Mouse (Mus musculus) cerebellum, adult 9-10 months (tissue): ENCODE results near the gene Nrip3.
A peak's percentile ranks its signal among the peaks of the same experiment; 100 is the strongest.

Source experiments
- DNase-seq: peaks from one replicate; pipeline ENCODE4 v3.0.0; 2022

Gene Nrip3

DNA sequence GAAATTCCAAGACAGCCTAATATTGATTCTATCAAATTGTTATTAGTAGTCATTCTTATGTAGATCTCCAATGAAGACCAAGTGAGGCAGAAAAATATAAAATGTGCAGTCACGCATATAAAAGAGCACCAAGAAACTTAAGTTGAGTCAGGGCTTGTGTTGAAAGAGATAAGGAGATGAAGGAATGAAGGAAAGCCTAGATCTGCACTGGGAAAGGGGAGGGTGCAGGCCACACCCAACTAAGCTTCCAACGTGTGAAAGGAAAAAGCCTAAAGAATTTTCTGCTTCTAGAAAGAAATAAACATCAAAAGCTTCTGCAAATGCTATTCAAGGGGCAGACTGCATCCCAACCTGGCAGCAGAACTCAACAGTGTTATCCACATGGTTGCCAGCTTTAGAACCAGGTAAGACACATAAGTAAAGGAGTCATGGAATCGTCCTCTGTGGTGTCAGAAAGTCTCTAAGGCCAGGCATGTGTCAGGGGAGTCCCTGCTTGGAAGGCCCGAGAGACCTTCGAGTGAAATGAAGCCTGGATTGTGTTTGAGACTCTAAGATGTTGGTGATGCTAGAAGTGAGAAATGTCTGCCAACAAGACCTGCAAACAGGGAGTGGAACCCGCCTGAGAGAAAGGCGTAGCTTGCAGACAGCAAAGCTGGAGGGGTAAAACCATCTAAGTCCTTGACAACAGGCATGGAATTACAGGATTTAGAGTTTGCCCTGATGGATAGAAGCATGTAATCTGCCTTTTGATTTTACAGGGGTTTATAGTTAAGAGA, 14.1 kb downstream of the Nrip3 start:
- no peak for DNase-seq

DNA sequence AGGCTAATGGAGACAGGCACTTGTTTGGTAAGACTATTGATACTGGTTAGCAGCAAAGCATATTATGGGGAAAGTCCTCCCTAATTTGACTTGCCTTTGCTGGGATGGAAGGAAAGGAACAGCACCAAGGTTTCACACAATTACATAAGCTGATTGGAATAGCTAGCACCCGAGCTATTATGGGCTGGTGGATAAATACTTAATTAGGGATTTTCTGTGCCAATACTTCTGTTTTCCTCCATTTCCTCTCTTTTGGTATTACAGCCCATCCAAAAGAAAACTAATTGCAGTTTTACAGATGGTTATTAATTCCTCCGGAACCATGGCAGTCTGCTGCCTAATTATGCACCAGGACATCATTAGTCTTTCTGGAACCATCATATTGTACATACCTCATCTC, 17.8 kb downstream of the Nrip3 start:
- DNase-seq: no peak

DNA sequence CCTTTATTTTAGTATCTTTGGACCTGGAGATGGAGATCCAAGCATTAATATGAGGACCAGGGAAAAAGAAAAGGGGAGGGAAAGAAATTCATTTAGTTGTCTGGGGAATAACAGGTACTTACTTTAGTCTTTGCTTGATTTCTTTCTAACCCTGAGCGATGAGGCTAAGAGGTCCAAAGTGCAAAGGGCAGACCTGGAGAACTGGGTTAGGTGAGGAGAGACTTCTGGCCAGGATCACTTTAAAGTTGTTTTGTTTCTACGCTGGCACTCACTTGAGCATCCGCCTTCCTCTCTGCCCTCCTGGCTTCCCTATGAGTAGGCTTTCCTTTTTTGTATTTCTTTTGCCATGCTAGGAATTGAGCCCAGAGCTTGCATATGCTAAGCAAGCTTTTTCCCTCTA, 25.5 kb downstream of the Nrip3 start:
- DNase-seq: no peak

DNA sequence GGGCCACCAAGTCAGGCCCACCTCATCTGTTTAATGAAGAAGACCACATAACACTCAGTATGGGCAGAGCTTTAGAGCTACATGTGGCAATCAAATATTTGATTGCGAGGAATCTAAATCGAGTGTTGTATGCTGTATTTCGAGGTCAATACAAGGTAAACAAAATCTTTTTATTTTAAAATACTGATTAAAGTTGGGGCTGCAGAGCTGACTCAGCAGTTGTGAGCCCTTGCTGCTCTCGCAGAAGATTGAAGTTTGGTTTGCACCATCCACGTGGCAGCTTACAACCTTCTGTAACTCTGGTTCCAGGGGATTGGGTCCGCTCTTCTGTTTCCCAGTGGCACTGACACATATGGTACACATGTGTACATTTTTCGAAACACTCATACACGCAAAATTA, 27.8 kb downstream of the Nrip3 start:
- DNase-seq: no peak

DNA sequence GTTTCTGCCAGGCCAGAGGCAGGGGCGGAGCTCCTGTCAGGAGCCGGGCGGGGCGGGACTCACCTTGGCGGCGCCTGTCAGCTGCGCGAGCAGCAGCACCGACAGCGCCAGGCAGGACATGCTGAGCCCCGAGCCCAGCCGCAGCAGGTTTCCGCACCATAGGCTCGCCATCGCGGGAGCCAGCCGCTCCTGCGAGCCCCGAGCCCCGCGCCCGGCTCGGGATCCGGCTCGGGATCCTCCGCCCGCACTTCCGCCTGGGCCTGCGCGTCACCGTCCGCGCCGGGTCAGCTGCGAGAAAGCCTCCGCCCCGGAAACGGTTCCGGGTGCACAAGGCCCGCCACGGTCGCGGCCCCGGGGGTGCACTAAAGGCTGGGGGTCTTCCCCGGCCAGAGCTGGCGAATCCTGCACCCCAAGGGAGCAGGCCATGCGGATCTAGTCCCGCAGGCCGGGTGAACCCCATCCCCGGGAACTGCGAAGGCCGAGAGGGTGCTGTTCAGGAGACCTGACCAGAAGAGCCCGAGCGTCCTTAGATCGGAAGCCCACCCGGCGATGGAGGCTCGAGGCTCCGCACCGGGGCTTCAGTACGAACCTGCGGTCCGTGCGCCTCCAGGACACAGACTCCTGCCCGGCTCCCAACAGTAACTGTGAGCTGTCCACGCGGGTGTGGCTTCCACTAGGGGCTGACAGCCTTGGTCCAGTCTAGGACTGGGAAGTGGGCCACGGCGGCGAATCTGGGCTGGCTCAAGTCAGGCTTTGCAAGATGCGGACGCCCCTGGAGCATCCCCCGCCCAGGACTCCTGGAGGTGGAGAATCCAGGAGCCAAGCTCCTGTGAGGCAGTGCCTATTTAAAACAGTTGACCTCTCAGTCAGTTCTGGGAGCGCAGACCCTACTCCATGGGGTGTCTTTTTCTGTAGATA, 29.6 kb downstream of the Nrip3 start, which contains the start of gene Tmem9b:
Gene Tmem9b (minus strand): TSS at position 868 of the 918 bp plus-strand sequence.
- peak; percentile 69 for DNase-seq

DNA sequence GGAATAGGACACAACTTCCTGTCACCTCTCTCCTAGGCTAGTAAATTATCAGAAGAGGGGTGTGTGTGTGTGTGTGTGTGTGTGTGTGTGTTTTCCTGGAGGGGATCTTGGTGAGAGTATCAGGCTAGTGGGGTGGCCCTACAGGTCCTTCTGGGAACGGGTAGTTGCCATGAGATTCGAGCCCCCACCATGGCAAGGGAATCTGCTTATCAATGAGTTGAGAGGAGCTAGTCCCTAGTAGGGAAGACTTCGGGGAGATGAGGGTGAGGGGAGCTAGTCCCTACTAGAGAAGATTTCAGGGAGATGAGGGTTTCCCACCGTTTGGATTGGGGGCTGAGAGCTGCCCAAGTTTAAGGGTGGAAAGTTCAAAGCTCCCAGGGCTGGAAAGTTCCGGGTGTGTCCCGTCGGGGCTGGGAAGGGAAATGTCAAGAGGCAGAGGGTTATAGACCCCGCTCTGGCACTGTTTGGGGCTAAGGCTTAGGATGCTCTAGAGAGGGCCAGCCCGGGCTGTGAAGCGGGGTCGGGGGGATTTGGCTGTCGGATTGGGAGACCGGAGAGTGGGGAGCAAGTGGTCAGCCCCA, 30.3 kb downstream of the Nrip3 start:
- no peak for DNase-seq

DNA sequence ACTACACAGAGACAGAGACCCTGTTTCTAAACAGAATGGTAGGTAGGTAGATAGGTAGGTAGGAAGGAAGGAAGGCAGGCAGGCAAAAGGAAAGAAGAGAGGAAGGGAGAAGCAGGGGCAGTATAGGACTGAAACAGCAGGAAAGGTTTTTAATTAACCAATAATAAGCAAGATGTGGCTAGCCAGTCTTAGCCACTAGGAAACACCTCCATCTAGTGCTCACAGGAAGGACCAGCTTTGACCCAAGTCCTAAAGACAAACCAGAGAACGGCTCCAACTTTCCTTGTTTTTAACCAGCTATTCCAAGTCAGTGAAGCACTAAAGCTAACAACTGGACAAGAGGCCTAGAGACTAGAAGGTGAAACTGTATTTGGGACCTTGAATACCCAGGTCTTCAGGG, 34.1 kb downstream of the Nrip3 start:
- DNase-seq: no peak

DNA sequence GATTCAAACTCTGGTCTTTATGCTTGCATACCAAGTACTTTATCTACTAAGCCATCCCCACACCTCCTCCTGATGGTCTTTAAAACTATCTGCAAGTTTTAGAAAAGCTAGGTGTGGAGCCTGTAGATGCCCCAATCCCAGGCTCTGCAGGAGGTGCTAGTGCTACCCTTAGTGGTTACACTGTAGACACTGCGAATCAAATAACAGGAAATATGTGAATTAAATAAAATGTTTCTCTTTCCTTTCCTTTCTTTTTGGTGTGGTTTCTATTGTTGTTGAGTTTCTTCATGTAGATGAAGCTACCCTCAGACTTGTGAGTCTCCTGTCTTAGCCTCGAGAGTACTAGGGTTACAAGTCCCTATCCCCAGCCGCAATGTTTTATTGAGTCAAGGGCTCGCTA, 40.1 kb downstream of the Nrip3 start:
- no peak for DNase-seq

DNA sequence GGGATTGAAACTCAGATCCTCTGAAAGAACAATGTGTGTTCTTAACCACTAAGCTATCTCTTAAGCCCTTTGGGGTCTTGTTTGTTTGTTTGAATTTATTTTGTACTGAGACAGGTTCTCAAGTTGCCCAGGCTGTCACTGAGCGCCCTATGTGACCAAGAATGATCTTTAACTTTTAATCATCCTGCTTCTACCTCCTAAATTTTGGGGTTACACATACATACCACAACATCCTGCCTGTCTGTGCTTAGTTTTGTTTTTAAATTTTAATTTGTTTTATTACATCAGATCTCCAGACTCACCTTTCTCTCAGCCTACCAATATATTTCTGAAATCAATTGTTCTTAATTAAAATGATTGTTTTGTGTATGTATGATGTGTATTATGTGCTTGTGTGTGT, 40.8 kb downstream of the Nrip3 start:
- DNase-seq: no peak

DNA sequence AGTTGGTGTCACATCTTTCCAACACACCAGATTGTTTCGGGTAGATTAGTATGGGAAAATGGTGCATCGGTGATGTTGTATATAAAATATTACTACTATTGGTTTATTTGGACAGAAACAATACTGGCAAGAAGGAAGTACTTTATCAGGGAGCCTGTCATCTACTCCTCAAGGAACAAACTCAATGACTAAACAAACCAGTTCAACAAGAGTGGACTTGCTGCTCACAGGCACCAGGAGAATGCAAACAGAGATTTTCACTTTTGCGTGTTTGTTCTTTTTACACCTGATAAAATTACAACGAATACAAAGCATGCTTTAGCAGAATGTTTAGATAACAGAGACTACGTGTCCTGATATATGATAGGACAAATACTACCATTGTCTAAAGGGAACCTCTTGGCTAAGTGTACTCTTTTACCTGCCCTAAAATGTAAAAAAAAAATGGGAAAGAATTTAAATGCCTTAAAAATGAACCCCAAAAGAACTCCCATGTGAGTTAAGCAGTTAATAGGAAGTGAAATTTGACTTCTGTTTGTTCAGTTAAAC, 41.9 kb downstream of the Nrip3 start:
- no peak for DNase-seq

DNA sequence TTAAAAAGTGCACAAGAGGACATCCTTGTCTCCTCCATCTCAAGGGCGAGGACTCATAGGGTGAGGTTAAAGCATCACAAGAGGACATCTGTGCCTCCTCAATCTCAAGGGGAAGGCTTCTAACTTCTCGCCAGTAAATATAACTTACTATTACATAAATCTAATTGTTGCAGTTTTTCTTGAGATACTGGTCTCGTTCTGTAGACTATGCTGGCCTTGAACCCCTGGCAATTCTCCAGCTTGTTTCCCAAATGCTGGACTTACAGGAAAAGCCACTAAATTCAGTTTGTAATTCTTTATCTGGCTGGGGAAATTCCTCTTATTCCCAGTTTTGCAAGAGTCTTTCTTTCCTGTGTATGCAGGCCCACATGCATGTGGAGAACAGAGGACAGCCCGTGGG, 47.0 kb downstream of the Nrip3 start:
- DNase-seq: no peak

DNA sequence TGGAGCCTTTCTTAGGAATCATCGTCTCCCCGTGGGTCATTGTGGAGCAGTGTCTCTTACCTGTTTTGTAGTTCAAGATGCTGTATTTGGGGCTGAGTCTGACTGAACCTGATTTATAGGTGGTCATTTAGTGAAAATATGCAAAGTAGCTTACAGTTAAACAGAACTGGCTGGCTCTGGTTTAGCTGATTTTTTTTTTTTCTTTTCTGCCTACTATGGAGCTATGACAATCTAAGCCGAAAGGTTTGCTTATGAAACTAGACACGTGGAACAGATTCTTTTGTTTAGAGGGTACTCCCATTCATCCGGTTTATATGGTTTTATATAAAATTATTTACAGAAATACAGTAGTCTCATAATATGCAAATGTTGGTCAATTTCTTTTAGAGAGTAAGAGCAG, 50.2 kb downstream of the Nrip3 start, which contains the start of gene Ascl3:
Gene Ascl3 (minus strand): TSS at position 101 of the 400 bp plus-strand sequence.
- no peak for DNase-seq

DNA sequence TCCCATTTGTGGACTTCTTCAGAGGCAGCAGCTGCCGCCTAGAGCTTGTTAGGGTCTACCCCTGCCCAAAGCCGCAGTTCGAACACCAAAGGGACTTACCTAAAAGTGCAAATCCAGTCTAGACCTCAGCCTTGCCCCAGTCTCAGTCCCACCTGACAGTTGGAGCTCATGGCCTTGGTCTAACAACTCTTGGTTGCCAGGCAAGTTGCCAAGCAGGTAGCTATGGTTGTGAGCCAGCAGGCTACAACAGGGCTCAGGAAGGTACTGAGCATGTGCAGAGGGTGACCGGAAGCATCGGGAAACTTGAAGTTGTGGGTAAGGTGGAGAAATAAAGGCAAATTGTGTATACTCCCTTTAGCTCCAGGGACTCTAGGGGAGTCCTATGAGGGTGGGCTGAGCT, 58.1 kb downstream of the Nrip3 start, which contains the start of gene BC051019:
Gene BC051019 (minus strand): TSS at position 154 of the 400 bp plus-strand sequence.
- no peak for DNase-seq

DNA sequence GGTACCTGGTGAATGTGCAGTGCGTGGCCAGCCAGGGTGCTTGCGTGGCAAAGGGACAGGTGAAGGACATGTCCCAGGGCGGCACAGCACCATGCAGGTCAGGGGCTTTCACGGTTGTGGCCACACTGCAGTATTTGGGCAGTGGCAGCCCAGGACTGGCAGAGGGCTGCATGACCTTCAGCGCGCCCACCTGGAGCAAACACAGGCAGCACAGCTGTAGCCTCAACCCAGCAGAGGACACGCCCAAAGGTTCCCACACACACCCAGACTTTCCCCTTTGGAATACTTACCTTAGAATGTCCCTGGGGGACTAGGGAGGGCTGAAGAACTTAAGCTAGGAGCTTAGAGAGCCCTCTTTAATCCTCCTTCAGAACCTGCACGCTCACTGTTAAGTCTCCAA, 58.7 kb downstream of the Nrip3 start:
- no peak for DNase-seq

DNA sequence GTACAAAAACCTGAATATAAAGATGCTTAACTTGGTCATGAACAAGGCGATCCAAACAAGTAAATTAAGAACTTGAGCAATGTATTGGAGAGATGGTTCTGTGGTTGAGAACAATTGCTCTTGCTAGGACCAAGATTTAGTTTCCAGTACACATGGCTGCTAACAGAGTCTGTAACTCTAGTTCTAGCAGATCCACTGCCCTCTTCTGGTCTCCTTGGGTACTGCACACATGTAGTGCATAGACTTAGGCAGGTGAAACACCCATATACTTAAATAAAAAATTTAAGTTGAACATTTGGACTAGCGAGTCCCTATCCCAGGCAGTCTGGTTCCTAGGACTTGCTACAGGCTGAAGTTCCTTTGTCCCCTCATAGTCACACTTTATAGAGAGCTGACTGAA, 59.2 kb downstream of the Nrip3 start:
- no peak for DNase-seq

DNA sequence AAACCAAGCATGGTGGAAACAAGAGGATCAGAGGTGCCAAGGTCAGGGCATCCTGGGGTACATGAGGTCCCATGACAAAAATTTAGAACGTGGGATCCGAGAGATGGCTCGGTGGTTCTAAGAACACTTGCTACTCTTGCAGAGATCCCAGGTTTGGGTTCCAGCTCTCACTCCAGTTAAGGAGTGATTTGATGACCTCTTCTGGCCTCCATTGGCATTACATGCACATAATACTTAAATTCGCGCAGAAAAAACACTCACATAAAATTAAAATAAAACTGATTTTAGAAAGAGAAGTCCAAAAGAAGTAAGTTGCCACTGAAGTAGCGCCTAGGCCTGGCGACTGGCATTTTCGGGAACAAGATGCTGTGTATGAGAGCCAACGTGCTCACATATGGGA, 62.5 kb downstream of the Nrip3 start:
- DNase-seq: peak; percentile 38

DNA sequence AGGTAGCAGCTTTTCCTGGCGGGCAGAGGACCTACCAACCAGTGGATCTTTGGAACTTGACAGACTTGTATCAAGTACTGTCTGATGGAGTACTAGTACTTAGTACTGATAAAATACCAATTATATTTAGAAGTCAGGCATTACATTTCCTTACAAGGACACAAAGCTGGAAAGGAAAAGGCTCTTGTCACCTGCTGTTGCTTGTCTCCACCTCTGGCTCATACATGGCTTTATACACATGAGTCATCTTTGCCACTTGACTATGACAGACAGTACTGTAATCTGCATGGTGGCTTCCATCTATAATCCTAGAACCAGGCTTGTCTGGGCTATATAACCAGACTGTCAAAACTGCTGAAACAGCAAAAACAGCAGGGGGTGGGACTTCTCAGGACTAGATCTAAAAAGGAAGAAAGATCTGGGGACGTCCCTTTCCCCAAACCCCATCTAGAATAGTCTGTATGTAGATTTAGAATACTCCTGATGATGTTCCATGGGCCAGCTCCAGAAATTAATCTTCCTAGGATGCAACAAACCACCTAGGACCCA, 68.3 kb downstream of the Nrip3 start:
- no peak for DNase-seq

DNA sequence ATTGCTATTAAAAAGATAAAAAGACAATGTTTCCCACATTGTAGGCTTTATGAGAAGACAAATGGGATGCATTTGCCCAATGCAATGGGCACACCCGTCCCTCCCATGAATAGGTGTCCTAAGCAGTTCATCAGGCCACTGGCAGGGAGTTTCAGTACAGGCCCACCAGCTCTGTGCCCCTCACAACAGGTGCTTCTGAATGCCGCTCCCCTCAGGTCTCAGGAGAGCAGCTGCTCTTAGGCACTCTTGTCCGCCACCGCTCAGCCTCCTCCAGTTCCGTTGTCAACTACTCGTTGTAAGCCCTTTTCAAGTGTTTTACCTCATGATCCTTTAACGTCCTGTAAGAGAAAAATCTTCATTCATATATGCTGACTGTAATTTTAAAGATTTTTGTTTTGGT, 69.6 kb downstream of the Nrip3 start:
- DNase-seq: no peak

DNA sequence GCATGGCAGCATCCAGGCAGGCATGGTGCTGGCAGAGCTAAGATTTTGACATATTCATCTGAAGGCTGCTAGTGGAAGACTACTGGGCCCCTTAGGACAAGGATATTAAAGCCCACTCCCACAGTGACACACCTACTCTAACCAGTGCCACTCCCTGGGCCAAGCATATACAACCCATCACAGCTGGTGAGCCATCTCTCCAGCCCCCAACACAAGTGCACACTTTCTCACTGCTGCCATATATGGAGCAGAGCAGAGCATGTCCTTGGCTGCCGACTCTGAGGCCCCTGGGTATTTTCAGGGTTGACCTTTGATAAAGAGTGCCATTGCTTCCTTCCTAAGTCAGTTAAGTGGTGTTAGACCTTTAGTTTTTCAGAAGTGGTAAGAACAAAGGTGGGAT, 71.8 kb downstream of the Nrip3 start:
- no peak for DNase-seq

DNA sequence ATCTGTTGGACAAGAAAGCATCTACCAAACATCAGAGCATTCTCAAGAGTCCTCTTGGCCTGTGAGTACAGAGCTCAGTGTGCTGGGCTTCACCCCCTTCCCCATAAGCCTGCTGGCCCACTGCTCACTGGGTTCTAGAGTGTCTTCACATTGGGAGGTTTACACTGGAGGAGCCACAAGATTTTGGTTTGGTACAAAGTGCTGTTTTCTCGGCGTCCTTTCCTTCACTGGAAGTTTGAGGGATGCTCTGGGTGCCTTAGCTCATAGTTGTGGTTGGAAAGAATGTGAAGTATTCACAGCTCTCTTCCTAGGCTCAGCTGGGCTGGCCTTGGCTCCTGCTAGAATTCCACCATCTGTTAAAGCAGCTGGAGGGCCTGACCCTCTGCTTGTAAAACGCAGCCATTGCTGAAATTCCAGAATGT, 72.9 kb downstream of the Nrip3 start:
- DNase-seq: no peak
